Mouse (Mus musculus) forelimb bud, embryonic 11.5 days (tissue): Measurements from ENCODE around the gene Gm4353.

ENCODE experiments used
- DNase-seq: peaks from one replicate; pipeline ENCODE4 v3.0.0-alpha.2; 2012; ENCODE audit warnings: low read depth, low spot score

The Gm4353 gene

DNA sequence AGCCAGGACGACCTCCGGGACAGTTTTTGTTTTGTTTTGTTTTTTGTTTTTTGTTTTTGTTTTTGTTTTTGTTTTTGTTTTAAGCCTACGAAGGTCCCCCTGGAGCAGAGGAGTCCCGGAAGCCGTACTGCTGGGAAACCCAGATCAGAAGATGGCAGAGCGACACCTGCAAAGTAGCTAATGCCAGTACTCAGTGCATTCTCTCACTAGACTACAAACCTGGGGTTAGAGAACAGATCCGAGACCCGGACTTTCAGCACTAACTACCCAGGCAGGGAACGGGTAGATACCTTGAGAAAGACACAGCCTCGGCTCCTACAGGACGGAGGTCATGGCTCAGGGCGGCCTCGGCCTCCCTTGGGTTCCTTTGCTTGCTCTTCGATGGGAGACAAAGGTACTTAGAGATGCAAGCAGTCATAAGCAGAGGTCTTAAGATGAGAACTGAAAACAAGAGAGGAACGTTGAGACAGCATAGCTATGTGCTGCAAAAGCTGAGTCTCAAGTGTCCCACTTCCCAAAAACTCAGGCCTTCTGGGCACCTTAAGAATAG, 43.9 kb downstream of the Gm4353 start:
- no peak for DNase-seq

DNA sequence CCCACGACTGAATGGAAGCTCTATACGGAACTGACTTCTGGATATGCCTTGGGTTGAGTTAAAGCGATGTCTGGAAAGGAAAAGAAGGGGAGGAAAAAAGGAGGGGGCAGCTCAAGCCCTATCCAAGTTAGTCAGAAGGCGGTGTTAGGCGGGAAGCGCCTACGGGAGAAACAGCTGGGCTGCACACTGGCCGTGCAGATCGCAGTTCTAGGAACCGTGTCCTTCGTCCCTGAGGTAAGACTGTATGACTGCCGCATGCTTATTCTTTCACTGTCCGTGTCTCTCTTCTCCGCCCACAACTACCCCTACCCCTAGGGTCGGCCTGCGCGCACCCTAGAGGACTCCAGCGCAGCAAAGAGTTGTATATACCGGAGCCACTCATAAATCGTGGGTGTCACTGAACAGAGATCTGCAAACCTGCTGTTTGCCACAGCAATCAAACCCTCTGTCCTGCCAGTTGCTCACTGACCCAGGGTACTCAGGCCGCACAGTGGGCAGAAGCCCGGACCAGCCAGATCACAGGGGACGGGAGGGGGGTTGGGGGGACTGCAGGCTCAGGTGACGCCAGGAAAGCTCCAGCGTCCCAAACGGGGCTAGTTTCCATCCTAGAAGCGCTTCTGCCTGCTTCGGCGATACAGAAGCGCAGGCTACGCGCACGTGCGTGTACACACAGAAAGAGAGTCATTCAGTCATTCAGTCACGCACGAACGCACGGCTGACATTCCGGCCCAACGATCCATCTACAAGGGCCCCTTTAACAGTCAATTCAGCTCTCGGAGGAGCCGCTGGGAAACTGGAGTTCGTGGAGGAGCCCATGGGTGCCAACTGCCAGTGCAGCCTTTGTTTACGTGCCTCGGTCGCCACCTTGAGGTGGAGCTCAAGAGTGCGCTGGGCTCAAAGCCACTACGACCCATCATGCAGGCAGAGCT, 44.6 kb downstream of the Gm4353 start:
- peak; percentile 82 for DNase-seq

DNA sequence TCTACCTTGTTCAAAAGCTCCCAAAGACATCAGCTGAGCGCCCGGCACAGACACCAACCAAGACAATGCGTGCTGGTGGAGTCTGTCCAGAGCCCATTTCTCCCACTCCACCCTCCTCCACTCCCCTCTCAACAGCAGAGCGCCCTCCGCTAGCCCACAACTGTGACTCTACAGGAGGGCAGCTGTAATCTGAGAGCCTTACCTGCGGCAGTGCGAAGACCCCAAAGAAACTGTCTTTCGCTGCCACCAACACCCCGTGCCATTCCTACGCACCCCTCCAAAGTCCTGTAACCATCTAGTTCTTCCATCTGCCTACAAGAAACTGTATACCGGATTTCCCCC, 45.3 kb downstream of the Gm4353 start, which contains the start of gene 1110004F10Rik:
1110004F10Rik (plus strand) TSS at position 202 of the 342 bp plus-strand sequence.
- no peak for DNase-seq

DNA sequence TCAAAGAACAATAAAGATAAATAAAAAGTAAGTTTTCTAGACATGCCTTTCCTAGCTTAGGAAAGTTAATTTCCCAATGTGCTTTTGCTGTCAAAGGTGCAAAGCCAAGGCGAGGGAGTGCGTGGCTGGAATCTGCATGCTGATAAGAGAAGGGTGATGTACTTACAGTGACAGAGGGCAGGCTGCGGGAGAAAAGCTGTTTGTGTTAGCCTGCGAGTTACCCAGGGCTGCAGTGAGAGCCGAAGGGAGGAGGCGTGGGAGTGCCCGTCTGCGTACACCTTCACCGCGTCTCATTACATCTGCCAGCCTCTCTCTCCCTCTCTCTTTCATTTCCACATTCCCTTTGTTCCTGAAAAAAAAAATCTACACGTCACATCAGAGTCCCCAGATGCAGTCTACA, 45.9 kb downstream of the Gm4353 start, which contains the start of gene Sox6:
Sox6 (minus strand) TSS at position 286 of the 400 bp plus-strand sequence.
- peak; percentile 24 for DNase-seq

DNA sequence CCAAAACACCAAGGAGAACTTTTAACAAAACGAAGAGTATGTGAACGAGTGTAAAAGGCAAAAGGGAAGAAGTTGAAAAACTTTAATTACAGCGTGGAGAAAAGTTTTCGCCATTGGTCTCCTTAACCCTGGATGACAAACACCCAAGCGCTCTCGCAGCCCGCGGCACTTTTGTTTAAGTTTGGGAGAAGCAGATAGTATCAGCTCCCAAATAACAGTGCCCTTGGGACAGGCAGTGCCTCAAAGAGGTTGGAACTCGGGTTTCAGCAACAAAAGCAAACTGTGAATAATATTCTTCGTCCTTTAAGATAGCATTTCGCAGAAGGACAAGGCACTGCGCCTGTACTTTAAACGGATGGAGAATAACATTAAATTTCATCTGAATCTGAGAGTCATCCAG, 46.4 kb downstream of the Gm4353 start:
- DNase-seq: peak; percentile 26

DNA sequence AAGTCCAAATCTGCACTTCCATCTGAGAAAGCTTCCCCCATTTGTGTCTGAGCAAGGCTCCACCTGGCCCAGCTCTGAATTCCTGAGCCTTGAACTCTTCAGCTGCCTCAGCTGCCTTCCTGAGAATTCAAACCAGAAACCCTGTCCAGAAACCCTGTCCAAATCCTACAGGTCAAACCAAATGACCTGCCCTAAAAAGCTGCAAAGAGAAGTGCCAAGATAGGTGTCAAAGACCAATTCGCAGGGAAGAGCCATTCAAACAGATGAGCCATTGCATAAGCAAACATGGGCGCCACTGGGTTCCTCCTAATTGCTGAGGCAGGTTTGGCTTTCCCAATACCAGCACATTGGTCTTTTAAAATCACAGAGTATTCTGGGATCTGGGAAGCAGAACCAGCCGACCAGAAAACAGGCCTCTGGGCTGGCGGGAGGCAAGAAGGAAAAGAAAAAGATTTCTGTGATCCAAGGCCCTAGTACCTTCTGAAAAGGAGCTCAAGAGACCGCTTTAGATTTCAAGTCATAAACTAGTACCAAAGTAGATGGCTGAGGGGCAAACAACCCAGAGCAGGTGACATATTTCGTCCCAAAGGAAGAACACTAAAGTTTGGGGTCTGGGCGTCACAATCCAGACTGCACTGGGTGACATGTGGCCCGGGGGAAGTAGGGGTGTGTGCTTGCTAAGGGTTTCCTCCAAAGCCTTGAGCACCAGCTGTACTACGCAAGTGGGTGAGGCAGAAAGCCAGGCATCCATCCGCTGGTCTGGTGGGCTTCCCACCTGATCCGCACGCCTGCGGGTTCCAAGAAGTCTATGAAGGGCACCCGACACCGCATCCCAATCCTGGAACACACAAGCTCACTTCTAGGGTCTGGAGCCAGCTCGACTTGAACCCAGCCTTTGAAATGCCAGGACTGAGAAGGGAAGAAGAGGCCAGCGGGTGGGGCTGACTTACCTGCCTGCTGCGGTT, 47.6 kb downstream of the Gm4353 start:
- no peak for DNase-seq

DNA sequence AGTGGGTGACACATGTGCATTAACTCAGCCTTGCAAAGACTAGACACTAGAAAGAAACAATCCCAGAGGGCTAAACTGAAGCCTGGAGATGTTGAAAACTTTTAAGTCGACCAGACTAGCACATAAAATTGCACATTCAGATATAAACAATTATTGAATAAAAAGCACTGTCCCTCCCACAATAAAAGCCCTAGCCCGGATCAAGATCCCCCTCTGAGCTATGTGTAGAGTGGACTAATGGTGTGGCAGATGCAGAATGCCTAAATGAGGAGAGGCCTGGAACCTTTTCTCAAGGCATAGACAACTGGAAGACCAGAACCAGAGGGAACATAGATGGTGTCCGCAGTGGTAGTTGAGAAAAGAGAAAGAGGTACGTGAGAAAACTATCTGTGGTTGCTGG, 48.9 kb downstream of the Gm4353 start:
- no peak for DNase-seq

DNA sequence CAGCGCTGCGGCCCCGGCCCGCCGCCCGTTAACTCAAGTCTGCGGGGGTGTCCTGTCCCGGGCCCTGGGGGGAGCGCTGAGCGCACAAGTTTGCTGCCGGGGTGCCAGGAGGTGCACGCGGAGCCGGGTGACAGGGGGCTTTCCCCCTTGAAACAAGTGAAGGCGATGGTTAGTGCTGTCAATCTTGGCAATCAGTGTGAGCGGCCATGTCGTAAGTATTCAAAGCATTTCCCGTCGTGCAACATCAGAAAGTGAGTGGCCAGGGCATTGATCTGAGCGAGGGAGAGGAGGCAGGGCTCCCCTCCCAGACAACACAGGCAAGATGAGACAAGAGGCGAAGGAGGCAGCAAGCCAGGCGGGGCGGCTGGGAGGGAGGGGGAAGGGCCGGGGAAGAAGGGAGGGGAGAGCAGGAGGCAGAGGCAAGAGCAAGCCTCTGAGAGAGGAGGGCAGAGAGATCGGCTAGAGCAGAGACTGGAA, 50.1 kb downstream of the Gm4353 start:
- peak; percentile 58 for DNase-seq

DNA sequence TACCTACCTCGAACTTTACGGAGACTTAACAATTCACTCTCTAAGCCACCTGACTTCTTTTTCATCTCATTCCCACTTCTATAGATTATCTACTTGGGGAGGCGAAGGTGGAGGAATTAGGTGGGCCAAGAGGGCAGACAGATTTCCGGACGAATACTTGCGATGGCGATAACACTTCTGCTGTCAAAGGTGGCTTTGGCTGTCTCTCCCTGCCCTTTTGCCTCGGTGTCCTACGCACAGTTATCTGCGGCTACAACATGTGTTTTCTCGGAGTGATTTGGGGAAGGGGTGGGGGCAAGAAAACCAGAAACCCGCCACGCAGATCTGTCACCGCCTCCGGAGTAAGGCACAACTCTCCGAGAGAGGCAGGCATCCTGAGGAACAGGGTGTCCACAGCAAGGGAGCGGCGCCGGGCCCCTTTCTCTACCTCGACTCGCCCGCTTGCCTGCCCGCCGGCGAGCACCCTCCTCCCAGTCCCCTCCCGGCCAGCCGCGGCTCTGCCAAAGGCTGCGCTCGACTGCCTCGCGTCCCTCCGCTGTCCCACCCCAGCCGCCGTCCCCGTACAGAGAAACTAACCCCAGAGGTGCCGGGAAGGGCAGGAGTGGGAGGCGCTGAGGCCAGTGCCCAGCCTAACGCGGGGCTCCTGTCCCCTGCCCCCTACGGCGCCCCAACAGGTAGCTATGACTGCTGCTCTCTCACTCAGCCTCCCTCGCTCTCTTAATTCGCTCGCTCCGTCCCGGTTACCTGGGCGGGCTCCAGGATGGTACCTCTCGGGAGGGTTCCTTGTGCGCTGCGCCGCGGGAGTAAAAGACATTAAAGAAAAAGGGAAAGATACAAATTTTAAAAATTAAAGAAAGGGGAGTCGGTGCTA, 50.8 kb downstream of the Gm4353 start:
- peak; percentile 37 for DNase-seq
